Mouse (Mus musculus): ENCODE data around the gene Smok2a. TPM values are rescaled to one million over a fixed set of nuclear protein-coding genes. Genes with fewer than 3 reads are reported as not detected.
"Not testable (repeated sequence)": the region's sequence is repeated elsewhere in the genome, so short reads cannot be mapped to it uniquely, and the experiment has no call there.

The Smok2a gene
- polyA plus RNA-seq, 1 experiment from 2014 or later, result not detected

DNA sequence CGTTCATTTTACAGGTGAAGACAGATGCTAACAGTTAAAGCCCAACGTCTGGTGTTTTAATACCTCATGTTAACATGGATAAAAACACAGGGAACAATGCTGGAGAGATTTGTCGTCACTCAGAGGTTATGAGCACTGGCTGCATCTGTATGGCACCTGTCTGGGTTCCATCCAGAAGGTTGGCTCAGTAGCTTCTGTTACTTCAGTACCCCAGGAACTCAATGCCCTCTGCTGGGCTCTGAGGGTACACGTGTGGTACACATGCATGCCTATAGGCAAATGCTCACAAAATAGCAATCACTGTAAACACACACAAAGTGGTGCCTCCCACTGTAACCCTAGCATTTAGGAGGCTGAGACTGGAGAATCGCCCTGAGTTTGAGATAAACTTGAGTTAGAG lies 33.8 kb downstream of the Smok2a start:
- not testable (repeated sequence) for ATAC-seq; H3K4me1 ChIP-seq (replicated peaks; ENCODE audit: control insufficient read depth, insufficient read depth, low read length); H3K9ac ChIP-seq (ENCODE audit: low read depth, low read length); H3K4me3 ChIP-seq (ENCODE audit: low read depth, low read length); H3K27me3 ChIP-seq (replicated peaks; ENCODE audit: control insufficient read depth, insufficient read depth, low read length); H3K9me3 ChIP-seq (ENCODE audit: control insufficient read depth); H3K4me2 ChIP-seq (replicated peaks; ENCODE audit: low read depth); H3K36me3 ChIP-seq (ENCODE audit: control insufficient read depth, insufficient read depth); H3K27ac ChIP-seq (ENCODE audit: low read depth, low read length)
- WGBS, result 71% methylated on average over 1 of the region's 5 CpGs

Other genes with a start within 250 kb of the Smok2a start
- 86.8 and 87.2 TPM in 2 replicates for gene Wtap, start 227.0 kb upstream of the Smok2a start, polyA plus RNA-seq (2015; fragmentation: Nextera tagmentation; extraction: Ambion mirVana)
- gene Sod2, start 214.3 kb upstream of the Smok2a start, polyA plus RNA-seq (2015; fragmentation: Nextera tagmentation; extraction: Ambion mirVana), result 125 and 138 TPM in 2 replicates
- 0.13 TPM in 1 of 2 replicates, not detected in the other for gene Gpr31b, start 168.9 kb upstream of the Smok2a start, polyA plus RNA-seq (2015; fragmentation: Nextera tagmentation; extraction: Ambion mirVana)
- gene Tcp10b, start 160.1 kb upstream of the Smok2a start, polyA plus RNA-seq (2015; fragmentation: Nextera tagmentation; extraction: Ambion mirVana), result 0.07 and 0.10 TPM in 2 replicates
- gene Unc93a, start 89.4 kb upstream of the Smok2a start, polyA plus RNA-seq (2015; fragmentation: Nextera tagmentation; extraction: Ambion mirVana), result 0.16 and 0.20 TPM in 2 replicates
- not detected in 2 replicates for gene Smok2b, start 9.1 kb downstream of the Smok2a start, polyA plus RNA-seq (2015; fragmentation: Nextera tagmentation; extraction: Ambion mirVana)
- gene Tcp10c, start 133.4 kb downstream of the Smok2a start, polyA plus RNA-seq (2015; fragmentation: Nextera tagmentation; extraction: Ambion mirVana), result not detected in 2 replicates